Mouse (Mus musculus): ENCODE measurements at regions not wholly inside any gene's neighbourhood (a gene's known extent, or its start where the extent isn't known, plus 50 kb on each side); places are given as distances from the start of the nearest gene placed in this dataset.

DNA sequence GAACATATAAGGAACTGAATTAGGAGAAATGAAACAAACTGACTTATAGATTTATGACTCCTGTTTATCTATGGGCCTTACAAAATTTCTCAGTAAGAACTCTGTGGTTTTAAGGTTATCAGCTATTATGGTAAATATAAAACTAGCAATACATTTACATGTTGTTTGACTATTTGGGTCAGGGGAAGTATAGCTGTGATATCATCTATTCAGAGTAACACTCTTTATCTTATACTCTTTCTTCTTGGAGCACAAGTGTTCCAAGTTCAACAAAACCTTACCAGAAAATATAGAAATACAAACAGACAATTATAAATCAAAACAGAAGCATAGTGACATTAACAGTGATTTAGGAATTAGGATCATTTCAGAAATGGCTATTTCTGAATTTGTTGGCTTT lies 383.6 kb downstream of the Casp12 start:
- no peak for DNase-seq

DNA sequence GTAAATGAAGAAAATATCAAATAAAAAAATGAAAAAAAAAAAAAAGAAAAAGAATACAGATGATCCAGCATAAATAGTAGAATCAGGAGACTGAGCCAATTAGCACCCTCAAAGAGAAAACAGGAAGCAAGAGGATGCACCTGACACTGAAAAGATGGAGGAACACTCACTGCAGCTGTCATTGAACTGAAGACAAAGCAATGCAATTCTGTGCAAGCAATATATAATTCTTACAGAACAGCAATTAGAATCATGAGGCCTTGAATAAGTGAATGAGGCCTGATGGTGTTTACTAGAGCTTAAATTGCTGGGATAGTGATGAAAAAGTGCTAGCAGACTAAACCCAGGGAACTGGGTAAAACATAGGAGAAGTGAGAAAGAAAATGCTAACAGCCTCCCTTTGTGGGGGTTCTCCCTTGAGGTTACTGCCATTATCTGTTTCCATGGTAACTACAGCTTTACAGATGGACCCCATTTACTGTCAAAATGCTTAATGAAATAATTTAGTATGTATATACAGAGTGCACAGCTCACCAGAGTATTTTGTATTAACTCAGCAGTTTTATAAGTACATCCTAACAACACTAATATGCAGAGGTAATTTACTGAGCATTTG lies 407.6 kb downstream of the Casp12 start:
- DNase-seq = no peak

DNA sequence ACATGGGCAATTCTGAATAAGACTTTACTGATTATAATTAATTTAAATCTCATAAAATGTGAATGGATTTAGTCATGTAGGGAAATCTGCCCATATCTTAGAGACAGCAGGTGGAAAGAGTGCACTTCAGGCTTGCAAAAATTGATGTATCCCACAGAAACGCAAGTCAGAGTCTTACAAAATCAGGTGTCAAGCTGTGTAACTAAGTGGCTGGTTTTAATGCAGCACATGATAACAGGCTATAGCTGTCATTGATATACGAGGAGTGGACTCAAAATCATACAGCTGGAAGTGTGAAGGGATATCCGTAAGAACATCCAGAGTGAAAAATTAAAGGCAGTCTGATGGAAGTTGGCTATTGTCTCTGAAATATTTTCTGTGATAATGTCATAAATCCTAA lies 408.6 kb downstream of the Casp12 start:
- DNase-seq = no peak

DNA sequence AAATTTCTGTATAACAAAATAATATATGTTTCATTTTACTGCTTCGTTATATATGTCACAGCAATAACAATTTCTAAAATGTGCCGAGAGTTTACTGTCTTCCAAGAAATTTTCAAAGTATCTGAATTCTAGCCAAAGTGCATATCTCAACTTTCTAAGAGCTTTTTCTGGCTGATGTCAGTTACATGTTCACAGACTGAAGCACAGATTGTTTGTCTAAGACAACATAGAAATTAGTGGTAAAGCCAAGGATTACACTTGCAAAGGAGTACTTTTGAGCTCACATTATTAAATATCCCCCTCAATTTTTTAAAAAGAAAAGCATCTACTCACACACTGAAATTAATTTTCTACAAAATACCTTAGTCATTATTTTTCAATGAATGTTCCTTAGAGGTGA lies 407.2 kb upstream of the Pdgfd start:
- no peak for DNase-seq

DNA sequence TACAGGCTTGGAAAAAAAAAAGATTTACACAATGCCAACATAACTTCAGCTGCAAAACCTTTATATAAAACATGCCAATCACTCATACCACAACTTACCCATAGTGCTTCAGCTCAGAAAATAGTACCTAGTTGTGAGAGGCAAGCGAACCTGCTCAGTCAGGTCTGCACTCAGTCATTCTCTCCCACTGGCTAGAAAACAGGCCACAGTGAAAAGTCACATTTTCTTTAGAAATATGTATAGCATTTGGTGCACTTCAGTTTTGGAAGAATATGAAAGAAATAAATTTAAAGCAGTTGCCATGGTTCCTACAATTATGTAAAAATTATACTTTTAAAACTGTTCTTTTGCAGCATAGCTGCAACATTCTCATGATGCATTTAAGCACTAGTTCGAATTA lies 398.5 kb upstream of the Pdgfd start:
- no peak for DNase-seq

DNA sequence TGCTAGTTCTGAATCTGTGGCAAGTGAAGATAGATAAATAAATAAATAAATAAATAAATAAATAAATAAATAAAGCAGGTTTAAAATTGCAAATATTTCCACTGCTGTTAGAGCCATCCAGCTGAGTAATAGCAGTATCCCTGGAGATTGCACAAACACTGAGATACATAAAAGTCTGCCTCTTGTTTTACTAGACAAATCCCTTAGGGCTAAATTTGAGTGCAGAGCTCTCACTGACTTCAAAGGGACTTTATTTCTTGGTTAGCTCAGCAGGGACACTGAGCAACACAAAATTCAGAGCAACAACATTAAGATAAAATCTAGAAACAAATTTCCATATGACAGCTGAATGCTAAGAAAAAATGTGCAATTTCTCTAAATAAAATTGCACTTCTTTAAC lies 397.2 kb upstream of the Pdgfd start:
- DNase-seq = no peak
